Mouse (Mus musculus) G1E (cell line): ENCODE measurements around the gene Zfp36l1.

Source experiments
- CTCF ChIP-seq: IDR thresholded peaks from 2 replicates; pipeline ENCODE4 v1.5.1; 2012; ENCODE audit warnings: low read depth, low read length, inconsistent platforms, mixed read lengths
- GATA1 ChIP-seq: IDR thresholded peaks from 2 replicates; pipeline ENCODE4 v1.6.1; 2012; ENCODE audit warnings: borderline replicate concordance, low read length, inconsistent platforms, mixed read lengths

DNA sequence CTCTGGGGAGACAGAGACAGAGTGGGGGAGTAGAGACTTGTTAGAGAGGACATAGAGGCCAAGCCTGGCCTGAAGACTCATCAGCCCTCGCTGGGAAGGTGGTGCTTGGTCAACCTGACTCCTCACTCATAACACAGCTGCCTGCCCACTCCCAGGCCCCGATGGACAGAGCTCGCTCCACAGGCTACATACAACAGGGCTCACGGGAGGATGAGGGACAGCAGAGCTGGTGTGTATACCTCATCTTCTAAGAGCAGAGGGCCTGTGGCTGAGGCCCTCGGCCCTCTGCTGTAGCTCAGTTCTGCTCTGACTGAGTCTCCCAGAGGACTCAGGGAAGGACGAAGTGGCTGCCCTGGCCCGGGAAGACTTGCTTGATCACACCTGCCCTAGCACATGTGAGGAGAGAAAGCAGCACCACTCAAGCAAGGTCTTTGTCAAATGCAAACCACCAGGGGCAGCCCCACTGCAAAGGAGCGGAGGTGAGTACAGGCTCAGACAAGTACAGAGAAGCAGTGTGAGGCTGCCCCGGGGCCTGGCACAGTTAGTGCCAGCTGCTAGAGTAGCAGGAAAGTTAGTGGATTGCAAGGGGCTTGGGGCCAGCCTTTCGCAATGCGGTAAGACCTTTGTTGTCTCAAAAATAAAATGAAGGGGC, 34.9 kb upstream of the Zfp36l1 start:
- TF ChIP-seq CTCF (no peak), GATA1 (no peak)
